Mouse (Mus musculus): ENCODE measurements around the gene Med25.

- TF ChIP-seq POLR2A (IDR thresholded peaks at IDR 0.05; ENCODE audit: borderline replicate concordance, extremely low read depth, low read depth, low read length) (peak; percentile 66; the same call in 1 of the 2 replicates), CTCF (IDR thresholded peaks at IDR 0.05; ENCODE audit: insufficient read depth, low read length) (peak; percentile 63)
These were observed 3.3 kb upstream of the Med25 start, which contains the start of gene Fuz for GRCm38 (mm10) chr7:44895593-44896434.

Measured in lung, adult 2 months (tissue).